Mouse (Mus musculus): Measurements from ENCODE around the gene Mlec.
"Not testable (repeated sequence)": the region's sequence is repeated elsewhere in the genome, so short reads cannot be mapped to it uniquely, and the experiment has no call there.

The Mlec gene

GRCm38 (mm10) chr5:115124690-115125089, 33.3 kb downstream of the Mlec start:
- no peak for DNase-seq

GRCm38 (mm10) chr5:115120978-115121377, 37.0 kb downstream of the Mlec start:
- DNase-seq: no peak

GRCm38 (mm10) chr5:115118961-115119570, 38.9 kb downstream of the Mlec start, which contains the start of gene Acads:
Gene Acads (minus strand): TSS chr5:115119346.
- peak; percentile 94 for DNase-seq

- no peak for DNase-seq
These were observed 40.5 kb downstream of the Mlec start for GRCm38 (mm10) chr5:115117467-115117866.

GRCm38 (mm10) chr5:115116426-115116825, 41.6 kb downstream of the Mlec start:
- DNase-seq: no peak

GRCm38 (mm10) chr5:115114501-115114900, 43.5 kb downstream of the Mlec start:
- no peak for DNase-seq

GRCm38 (mm10) chr5:115113244-115113643, 44.7 kb downstream of the Mlec start:
- no peak for DNase-seq

GRCm38 (mm10) chr5:115111156-115111555, 46.8 kb downstream of the Mlec start:
- DNase-seq: no peak

- not testable (repeated sequence) for DNase-seq
These were observed 54.7 kb downstream of the Mlec start for GRCm38 (mm10) chr5:115103253-115103652.

GRCm38 (mm10) chr5:115102231-115102630, 55.7 kb downstream of the Mlec start:
- no peak for DNase-seq

- DNase-seq: no peak
These were observed 57.5 kb downstream of the Mlec start for GRCm38 (mm10) chr5:115100473-115100872.

GRCm38 (mm10) chr5:115099991-115100390, 58.0 kb downstream of the Mlec start:
- DNase-seq: no peak

GRCm38 (mm10) chr5:115099530-115099929, 58.4 kb downstream of the Mlec start:
- DNase-seq: no peak

GRCm38 (mm10) chr5:115098195-115098594, 59.8 kb downstream of the Mlec start, which contains the start of gene Gm10401:
Gene Gm10401 (minus strand): TSS chr5:115098295.
- no peak for DNase-seq
